Mouse (Mus musculus) myocyte (in vitro differentiated cells): Measurements from ENCODE around the gene Lmo7. TPM values are rescaled to one million over a fixed set of nuclear protein-coding genes. Genes with fewer than 3 reads are reported as not detected.

Experiments used
- H3K27me3 ChIP-seq: one replicate; pipeline ENCODE4 v1.6.1; 2011; ENCODE audit not compliant: control insufficient read depth, insufficient read depth, insufficient read length
- H3K36me3 ChIP-seq: one replicate; pipeline ENCODE4 v1.6.1; 2011; ENCODE audit not compliant: control insufficient read depth, insufficient read depth
- H3K4me2 ChIP-seq: one replicate; pipeline ENCODE4 v1.6.1; 2011; ENCODE audit warnings: low read depth, control low read depth
- H3K4me3 ChIP-seq: one replicate; pipeline ENCODE4 v1.5.1; 2011; ENCODE audit warnings: mild to moderate bottlenecking, control low read depth, moderate library complexity
- H3K79me2 ChIP-seq: one replicate; pipeline ENCODE4 v1.6.1; 2011; ENCODE audit not compliant: control insufficient read depth, insufficient read depth
- H3ac ChIP-seq: one replicate; pipeline ENCODE4 v1.6.1; 2011; ENCODE audit not compliant: control insufficient read depth, insufficient read length
- CEBPB ChIP-seq: IDR thresholded peaks from 2 replicates; pipeline ENCODE4 v1.6.1; 2011; ENCODE audit warnings: mild to moderate bottlenecking, moderate library complexity; ENCODE audit not compliant: poor library complexity, insufficient read depth, severe bottlenecking
- E2F4 ChIP-seq: IDR thresholded peaks from one replicate; pipeline ENCODE4 v1.6.1; 2011; ENCODE audit warnings: mild to moderate bottlenecking, control low read depth, moderate library complexity; ENCODE audit not compliant: insufficient read depth
- MAX ChIP-seq: IDR thresholded peaks from one replicate; pipeline ENCODE4 v1.6.1; 2011; ENCODE audit warnings: low read depth, mild to moderate bottlenecking, control low read depth
- MYOD1 ChIP-seq, 3 experiments: IDR thresholded peaks; one replicate each; pipeline ENCODE4 v1.6.1; 2011; ENCODE audit warnings: control low read depth in 2 of 3, low read depth in 2 of 3, mild to moderate bottlenecking in 2 of 3, moderate library complexity in 1 of 3; ENCODE audit not compliant: insufficient read length in 2 of 3, control insufficient read depth in 1 of 3
- MYOG ChIP-seq, 3 experiments: IDR thresholded peaks; one replicate each; pipeline ENCODE4 v1.6.1; 2011; ENCODE audit warnings: control low read depth in 2 of 3, low read depth in 2 of 3, mild to moderate bottlenecking in 2 of 3; ENCODE audit not compliant: insufficient read length in 2 of 3, control insufficient read depth in 1 of 3, insufficient read depth in 1 of 3
- POLR2A ChIP-seq: IDR thresholded peaks from one replicate; pipeline ENCODE4 v1.6.1; 2011; ENCODE audit warnings: low read depth, mild to moderate bottlenecking, control low read depth, moderate library complexity; ENCODE audit not compliant: insufficient read length
- POLR2AphosphoS2 ChIP-seq: IDR thresholded peaks from one replicate; pipeline ENCODE4 v1.6.1; 2011; ENCODE audit warnings: low read depth, control low read depth; ENCODE audit not compliant: insufficient read length
- REST ChIP-seq: IDR thresholded peaks from one replicate; pipeline ENCODE4 v1.6.1; 2011; ENCODE audit warnings: mild to moderate bottlenecking, control low read depth, moderate library complexity; ENCODE audit not compliant: insufficient read depth, insufficient read length
- SRF ChIP-seq: IDR thresholded peaks from one replicate; pipeline ENCODE4 v1.6.1; 2011; ENCODE audit warnings: low read depth; ENCODE audit not compliant: control insufficient read depth, insufficient read length
- TCF12 ChIP-seq: IDR thresholded peaks from one replicate; pipeline ENCODE4 v1.6.1; 2011; ENCODE audit warnings: mild to moderate bottlenecking, control low read depth; ENCODE audit not compliant: poor library complexity, insufficient read depth, severe bottlenecking
- TCF3 ChIP-seq: IDR thresholded peaks from one replicate; pipeline ENCODE4 v1.6.1; 2011; ENCODE audit warnings: low read depth, control low read depth; ENCODE audit not compliant: insufficient read length
- USF1 ChIP-seq: IDR thresholded peaks from one replicate; pipeline ENCODE4 v1.6.1; 2011; ENCODE audit warnings: low read depth, mild to moderate bottlenecking, control low read depth, moderate library complexity
- polyA plus RNA-seq: library from polyadenylated mRNA; unstranded; fragments of >200 nt; fragmentation: generic; extraction: Trizol; gene quantifications from one replicate; pipeline ENCODE4 v1.2.1, GENCODE M21; 2012; ENCODE audit warnings: missing spikeins

The Lmo7 gene
- polyA plus RNA-seq, 1 experiment, result 56.1 TPM

GRCm38 (mm10) chr14:101964956-101965355 lies 235.2 kb downstream of the Lmo7 start:
- Histone ChIP-seq H3K27me3 (no peaks in the 10 kb centered on the region), H3ac (no peak overlapping the region), H3K79me2 (no peaks in the 10 kb centered on the region), H3K36me3 (no peaks in the 10 kb centered on the region), H3K4me3 (no peak overlapping the region), H3K4me2 (no peak overlapping the region)
- TF ChIP-seq TCF12, result no peak
- TF ChIP-seq MYOD1 (IDR thresholded peaks at IDR 0.05; ENCODE audit: control insufficient read depth in 1 of 3, insufficient read length in 2 of 3, low read depth in 2 of 3), result no peak
- no peak for TF ChIP-seq TCF3
- TF ChIP-seq POLR2A, result no peak
- TF ChIP-seq SRF, result no peak
- TF ChIP-seq REST, result no peak
- no peak for TF ChIP-seq E2F4
- TF ChIP-seq MAX, result no peak
- no peak for TF ChIP-seq POLR2AphosphoS2
- no peak for TF ChIP-seq USF1
- TF ChIP-seq CEBPB, result no peak
- no peak for TF ChIP-seq MYOG (IDR thresholded peaks at IDR 0.05; ENCODE audit: control insufficient read depth in 1 of 3, insufficient read depth in 1 of 3, insufficient read length in 2 of 3, low read depth in 2 of 3)

GRCm38 (mm10) chr14:101972764-101973163 lies 243.0 kb downstream of the Lmo7 start:
- TF ChIP-seq USF1, result no peak
- TF ChIP-seq MYOG (IDR thresholded peaks at IDR 0.05; ENCODE audit: control insufficient read depth in 1 of 3, insufficient read depth in 1 of 3, insufficient read length in 2 of 3, low read depth in 2 of 3), result no peak
- no peak for TF ChIP-seq POLR2AphosphoS2
- TF ChIP-seq SRF, result no peak
- TF ChIP-seq CEBPB, result no peak
- TF ChIP-seq E2F4, result no peak
- no peak for TF ChIP-seq TCF12
- no peak for TF ChIP-seq MAX
- no peak for TF ChIP-seq MYOD1 (IDR thresholded peaks at IDR 0.05; ENCODE audit: control insufficient read depth in 1 of 3, insufficient read length in 2 of 3, low read depth in 2 of 3)
- no peak for TF ChIP-seq POLR2A
- TF ChIP-seq TCF3, result no peak
- TF ChIP-seq REST, result no peak
- Histone ChIP-seq H3K4me3 (no peak overlapping the region), H3K79me2 (no peaks in the 10 kb centered on the region), H3K36me3 (no peaks in the 10 kb centered on the region), H3K27me3 (no peaks in the 10 kb centered on the region), H3K4me2 (no peak overlapping the region), H3ac (no peak overlapping the region)

- H3K36me3 ChIP-seq, result no peaks in the 10 kb centered on the region
- no peak overlapping the region for H3ac ChIP-seq
- no peak overlapping the region for H3K4me2 ChIP-seq
- H3K4me3 ChIP-seq, result no peak overlapping the region
- no peaks in the 10 kb centered on the region for H3K79me2 ChIP-seq
- no peak for TF ChIP-seq SRF
- TF ChIP-seq TCF3, result no peak
- TF ChIP-seq TCF12, result no peak
- TF ChIP-seq POLR2A, result no peak
- no peak for TF ChIP-seq POLR2AphosphoS2
- TF ChIP-seq E2F4, result no peak
- TF ChIP-seq MYOD1 (IDR thresholded peaks at IDR 0.05; ENCODE audit: control insufficient read depth in 1 of 3, insufficient read length in 2 of 3, low read depth in 2 of 3), result no peak
- TF ChIP-seq CEBPB, result no peak
- no peak for TF ChIP-seq MAX
- TF ChIP-seq MYOG (IDR thresholded peaks at IDR 0.05; ENCODE audit: control insufficient read depth in 1 of 3, insufficient read depth in 1 of 3, insufficient read length in 2 of 3, low read depth in 2 of 3), result no peak
- no peak for TF ChIP-seq USF1
- TF ChIP-seq REST, result no peak
- H3K27me3 ChIP-seq, result no peaks in the 10 kb centered on the region
These were observed 243.4 kb downstream of the Lmo7 start for GRCm38 (mm10) chr14:101973171-101973570.

GRCm38 (mm10) chr14:101976021-101976685 lies 246.4 kb downstream of the Lmo7 start:
- no peak overlapping the region for H3K4me2 ChIP-seq
- no peak overlapping the region for H3ac ChIP-seq
- H3K27me3 ChIP-seq, result no peaks in the 10 kb centered on the region
- no peaks in the 10 kb centered on the region for H3K36me3 ChIP-seq
- no peak overlapping the region for H3K4me3 ChIP-seq
- TF ChIP-seq E2F4 (no peak), TCF12 (no peak), POLR2A (no peak), CEBPB (no peak), MAX (no peak), POLR2AphosphoS2 (no peak)
- H3K79me2 ChIP-seq, result no peaks in the 10 kb centered on the region

Other genes starting within 250 kb of the Lmo7 start
- gene Tbc1d4, start 120.8 kb upstream of the Lmo7 start, polyA plus RNA-seq, result 3.6 TPM
- 39.0 TPM for gene Commd6, start 89.3 kb upstream of the Lmo7 start, polyA plus RNA-seq
- 29.4 TPM for gene Uchl3, start 76.0 kb upstream of the Lmo7 start, polyA plus RNA-seq
- gene Gm9922, start 143 bp upstream of the Lmo7 start, polyA plus RNA-seq, result 0.86 TPM